In genomic region chr9:46968970-46969369, GRCm38 (mm10) we compare ENCODE assay signal across 24 mouse cellular contexts. TPM values are rescaled to one million over a fixed set of nuclear protein-coding genes. Genes with fewer than 3 reads are reported as not detected.
A peak's percentile ranks its signal among the peaks of the same experiment; 100 is the strongest.
DNase-seq lines count a peak whose midpoint lies in the region; ATAC-seq and TF ChIP-seq lines count a peak whose summit lies in the region.
"Had no signal": no experiment of that assay in that cellular context is flagged by ENCODE, and none has a peak within 500 bp of the region (broad histone marks: within the 10 kb centered on the region; RNA-seq: fewer than 3 reads in every experiment).

No protein-coding gene starts in this region.

- peak; percentile 35 for DNase-seq in forebrain, embryonic 14.5 days (ENCODE audit: low spot score)
- DNase-seq in forebrain, embryonic 10.5 days (ENCODE audit: extremely low spot score, low spot score): no peak
- DNase-seq in heart, postnatal 0 days (ENCODE audit: low spot score): no peak
- no peak for DNase-seq in heart, adult 9 months (ENCODE audit: low spot score in 2 of 2)
- DNase-seq in adrenal gland, postnatal 4 days (ENCODE audit: low spot score in 2 of 2): no peak
- no peak for DNase-seq in ovary, postnatal 36 days (ENCODE audit: low spot score)
- DNase-seq: adrenal gland, postnatal 36 days; kidney, adult 2 months; kidney, postnatal 4 days; layer of hippocampus, postnatal 36 days; thymus, postnatal 14 days had no signal

- no peak overlapping the region for H3K4me2 ChIP-seq in forebrain, embryonic 14.5 days (ENCODE audit: low read length)
- 0 out of 2 replicates have a peak overlapping the region, but pooled peaks have one; percentile 4 for H3K4me2 ChIP-seq in heart, postnatal 0 days (ENCODE audit: low read depth, low read length)
- H3K4me2 ChIP-seq in midbrain, embryonic 15.5 days: no peak overlapping the region
- H3K4me2 ChIP-seq in midbrain, embryonic 13.5 days (replicated peaks): no peak overlapping the region
- H3K4me2 ChIP-seq: hindbrain, embryonic 12.5 days; liver, embryonic 12.5 days; lung, embryonic 15.5 days; neural tube, embryonic 13.5 days; stomach, embryonic 15.5 days had no signal

- ATAC-seq in forebrain, embryonic 14.5 days: no peak
- no peak for ATAC-seq in heart, postnatal 0 days (ENCODE audit: insufficient read depth, low read depth)
- ATAC-seq in midbrain, embryonic 15.5 days (replicated peaks): 0 out of 2 replicates have a peak, but pooled peaks have one; percentile 30
- ATAC-seq in midbrain, embryonic 13.5 days: no peak; the same call in 1 of the 2 replicates
- ATAC-seq: liver, embryonic 12.5 days; Patski had no signal

- H3K4me3 ChIP-seq in forebrain, embryonic 14.5 days (ENCODE audit: low read depth, low read length): no peak overlapping the region
- H3K4me3 ChIP-seq in forebrain, embryonic 10.5 days: no peak overlapping the region
- H3K4me3 ChIP-seq in heart, postnatal 0 days (ENCODE audit: low read depth, low read length): no peak overlapping the region
- H3K4me3 ChIP-seq in midbrain, embryonic 15.5 days: no peak overlapping the region
- no peak overlapping the region for H3K4me3 ChIP-seq in midbrain, embryonic 13.5 days (replicated peaks)
- H3K4me3 ChIP-seq: hindbrain, embryonic 12.5 days; limb, embryonic 10.5 days; liver, embryonic 12.5 days; lung, embryonic 15.5 days; neural tube, embryonic 13.5 days; stomach, embryonic 15.5 days had no signal

- no peak for TF ChIP-seq CTCF in heart, postnatal 0 days (IDR thresholded peaks at IDR 0.05; ENCODE audit: low read depth)

- H3K9ac ChIP-seq in forebrain, embryonic 14.5 days (ENCODE audit: low read length): no peak overlapping the region
- no peak overlapping the region for H3K9ac ChIP-seq in heart, postnatal 0 days (replicated peaks; ENCODE audit: low read depth, low read length)
- no peak overlapping the region for H3K9ac ChIP-seq in midbrain, embryonic 15.5 days
- no peak overlapping the region for H3K9ac ChIP-seq in midbrain, embryonic 13.5 days (replicated peaks)
- H3K9ac ChIP-seq: hindbrain, embryonic 12.5 days; liver, embryonic 12.5 days; lung, embryonic 15.5 days; neural tube, embryonic 13.5 days; stomach, embryonic 15.5 days had no signal

- H3K36me3 ChIP-seq in forebrain, embryonic 14.5 days (ENCODE audit: control insufficient read depth, insufficient read depth, low read length): no peaks in the 10 kb centered on the region
- no peaks in the 10 kb centered on the region for H3K36me3 ChIP-seq in forebrain, embryonic 10.5 days (replicated peaks)
- no peaks in the 10 kb centered on the region for H3K36me3 ChIP-seq in heart, postnatal 0 days (replicated peaks; ENCODE audit: control insufficient read depth, insufficient read depth, low read length)
- no peaks in the 10 kb centered on the region for H3K36me3 ChIP-seq in midbrain, embryonic 15.5 days (replicated peaks)
- no peaks in the 10 kb centered on the region for H3K36me3 ChIP-seq in midbrain, embryonic 13.5 days
- H3K36me3 ChIP-seq: hindbrain, embryonic 12.5 days; limb, embryonic 10.5 days; liver, embryonic 12.5 days; lung, embryonic 15.5 days; neural tube, embryonic 13.5 days; stomach, embryonic 15.5 days had no signal

- H3K27ac ChIP-seq in forebrain, embryonic 14.5 days (ENCODE audit: low read depth, low read length): no peak overlapping the region; the same call in 1 of the 2 replicates
- no peak overlapping the region for H3K27ac ChIP-seq in forebrain, embryonic 10.5 days
- H3K27ac ChIP-seq in heart, postnatal 0 days (ENCODE audit: low read depth): no peak overlapping the region
- H3K27ac ChIP-seq in midbrain, embryonic 15.5 days: no peak overlapping the region
- H3K27ac ChIP-seq in midbrain, embryonic 13.5 days: no peak overlapping the region
- H3K27ac ChIP-seq: hindbrain, embryonic 12.5 days; limb, embryonic 10.5 days; liver, embryonic 12.5 days; lung, embryonic 15.5 days; neural tube, embryonic 13.5 days; stomach, embryonic 15.5 days had no signal

- WGBS in forebrain, embryonic 14.5 days: 34% methylated on average over 6 of the region's 6 CpGs
- WGBS in forebrain, embryonic 10.5 days: 66% methylated on average over 6 of the region's 6 CpGs
- 5% methylated on average over 6 of the region's 6 CpGs for WGBS in heart, postnatal 0 days
- WGBS in midbrain, embryonic 15.5 days: 29% methylated on average over 6 of the region's 6 CpGs
- WGBS in midbrain, embryonic 13.5 days: 38% methylated on average over 6 of the region's 6 CpGs

- no peak for TF ChIP-seq EP300 in heart, postnatal 0 days (IDR thresholded peaks at IDR 0.05; ENCODE audit: low read depth)

- no peaks in the 10 kb centered on the region for H3K9me3 ChIP-seq in forebrain, embryonic 14.5 days (replicated peaks; ENCODE audit: control insufficient read depth, low read length)
- H3K9me3 ChIP-seq in forebrain, embryonic 10.5 days: no peaks in the 10 kb centered on the region
- H3K9me3 ChIP-seq in heart, postnatal 0 days (replicated peaks; ENCODE audit: control insufficient read depth, low read length): no peaks in the 10 kb centered on the region
- H3K9me3 ChIP-seq in midbrain, embryonic 15.5 days: no peaks in the 10 kb centered on the region
- H3K9me3 ChIP-seq in midbrain, embryonic 13.5 days: no peaks in the 10 kb centered on the region
- H3K9me3 ChIP-seq: hindbrain, embryonic 12.5 days; limb, embryonic 10.5 days; liver, embryonic 12.5 days; lung, embryonic 15.5 days; neural tube, embryonic 13.5 days; stomach, embryonic 15.5 days had no signal

- H3K27me3 ChIP-seq in forebrain, embryonic 14.5 days (replicated peaks; ENCODE audit: control insufficient read depth, insufficient read depth, low read length): no peaks in the 10 kb centered on the region
- H3K27me3 ChIP-seq in forebrain, embryonic 10.5 days (ENCODE audit: poor library complexity, severe bottlenecking): 0 out of 2 replicates have a peak, but pooled peaks cover 11% of the 10 kb centered on the region
- H3K27me3 ChIP-seq in heart, postnatal 0 days (ENCODE audit: control insufficient read depth, insufficient read depth, low read length): 0 out of 2 replicates have a peak, but pooled peaks cover 5% of the 10 kb centered on the region
- no peaks in the 10 kb centered on the region for H3K27me3 ChIP-seq in midbrain, embryonic 15.5 days (replicated peaks)
- H3K27me3 ChIP-seq in midbrain, embryonic 13.5 days: 0 out of 2 replicates have a peak, but pooled peaks cover 4% of the 10 kb centered on the region
- H3K27me3 ChIP-seq: hindbrain, embryonic 12.5 days; liver, embryonic 12.5 days; lung, embryonic 15.5 days; neural tube, embryonic 13.5 days; stomach, embryonic 15.5 days had no signal

- H3K4me1 ChIP-seq in forebrain, embryonic 14.5 days (ENCODE audit: control insufficient read depth, insufficient read depth, low read length): no peaks in the 10 kb centered on the region
- peaks cover 24% of the 10 kb centered on the region for H3K4me1 ChIP-seq in forebrain, embryonic 10.5 days
- no peaks in the 10 kb centered on the region for H3K4me1 ChIP-seq in heart, postnatal 0 days (ENCODE audit: control insufficient read depth, insufficient read depth)
- peaks cover 9% of the 10 kb centered on the region; the same call in 1 of the 2 replicates for H3K4me1 ChIP-seq in midbrain, embryonic 15.5 days
- peaks cover 15% of the 10 kb centered on the region for H3K4me1 ChIP-seq in midbrain, embryonic 13.5 days (replicated peaks)
- H3K4me1 ChIP-seq: liver, embryonic 12.5 days had no signal

RNA-seq across cellular contexts. Expression of gene Gm4791, which starts 29.6 kb away (rescaled TPM):
- not detected in 2 replicates for polyA plus RNA-seq in forebrain, embryonic 14.5 days (2014; fragmentation: Nextera tagmentation; extraction: Ambion mirVana)
- polyA plus RNA-seq in forebrain, embryonic 10.5 days (2016; fragmentation: Nextera tagmentation; extraction: Ambion mirVana): not detected in 2 replicates
- total RNA-seq in heart, postnatal 0 days (2014; rRNA removed; ENCODE audit: low replicate concordance): not detected in 2 replicates
- polyA plus RNA-seq in heart, postnatal 0 days (2015; fragmentation: Nextera tagmentation; extraction: Ambion mirVana): not detected in 2 replicates
- not detected in 2 replicates for polyA plus RNA-seq in midbrain, embryonic 15.5 days (2015; fragmentation: Nextera tagmentation; extraction: Ambion mirVana)
- not detected in 2 replicates for polyA plus RNA-seq in midbrain, embryonic 13.5 days (2015; fragmentation: Nextera tagmentation; extraction: Ambion mirVana)
- total RNA-seq in adrenal gland, postnatal 4 days (2021): not detected
- total RNA-seq: adrenal gland, postnatal 36 days; gastrocnemius, adult 8-10 months; layer of hippocampus, postnatal 36 days; megakaryocyte progenitor cell, adult 5-6 weeks; monocyte, adult 5-6 weeks had no signal
- polyA plus RNA-seq: embryonic facial prominence, embryonic 14.5 days; hindbrain, embryonic 12.5 days; kidney, adult 2 months; limb, embryonic 10.5 days; liver, embryonic 12.5 days; lung, embryonic 15.5 days; neural tube, embryonic 13.5 days; Patski; stomach, embryonic 15.5 days had no signal
